Mouse (Mus musculus): ENCODE results near the gene Olfr237-ps1.
"Not testable (repeated sequence)": the region's sequence is repeated elsewhere in the genome, so short reads cannot be mapped to it uniquely, and the experiment has no call there.

The Olfr237-ps1 gene

GRCm38 (mm10) chr6:43146267-43146666 lies at the start of gene Olfr237-ps1:
Gene Olfr237-ps1 (plus strand): TSS chr6:43146567.
- DNase-seq (ENCODE audit: low read depth, low spot score) = not testable (repeated sequence)

GRCm38 (mm10) chr6:43106069-43106468 lies 40.3 kb upstream of the Olfr237-ps1 start, which contains the start of gene Olfr441:
Gene Olfr441 (plus strand): TSS chr6:43106369.
- DNase-seq (ENCODE audit: low read depth, low spot score) = not testable (repeated sequence)

- DNase-seq (ENCODE audit: low read depth, low spot score) = no peak
Observed at GRCm38 (mm10) chr6:43159502-43159901, 13.1 kb downstream of the Olfr237-ps1 start.

DNA sequence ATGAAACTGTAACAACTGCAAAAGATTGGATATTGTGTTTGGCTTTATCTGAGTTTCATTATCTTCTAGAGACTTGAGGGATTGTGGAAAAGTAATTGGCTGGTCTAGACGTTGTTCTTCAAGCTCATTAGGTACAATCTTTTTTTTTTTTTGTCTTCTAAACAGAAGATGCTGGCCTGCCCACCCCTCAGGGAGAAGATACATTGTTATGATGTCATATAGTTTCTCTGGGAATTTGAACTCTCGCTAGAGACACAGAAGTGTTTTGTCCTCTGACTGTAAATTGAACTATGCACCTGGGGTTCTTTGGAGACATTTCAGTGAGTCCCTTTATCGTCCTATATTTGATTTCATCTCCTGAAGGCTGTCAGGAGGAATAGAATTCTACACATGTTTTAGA lies 16.6 kb downstream of the Olfr237-ps1 start, which contains the start of gene Olfr437:
Gene Olfr437 (plus strand): TSS at position 301 of the 400 bp plus-strand sequence.
- no peak for DNase-seq (ENCODE audit: low read depth, low spot score)

DNA sequence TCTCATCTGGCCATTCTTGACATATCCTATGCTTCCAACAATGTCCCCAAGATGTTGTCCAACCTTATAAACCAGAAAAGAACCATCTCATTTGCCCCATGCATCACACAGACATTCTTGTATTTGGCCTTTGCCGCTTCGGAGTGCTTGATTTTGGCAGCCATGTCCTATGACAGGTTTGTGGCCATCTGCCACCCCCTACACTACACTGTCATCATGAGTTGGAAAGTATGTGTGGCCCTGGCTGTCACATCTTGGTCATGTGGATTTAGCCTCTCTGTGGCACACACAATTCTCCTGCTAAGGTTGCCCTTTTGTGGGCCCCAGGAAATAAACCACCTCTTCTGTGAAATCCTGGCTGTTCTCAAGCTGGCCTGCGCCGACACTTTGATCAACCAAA lies 20.9 kb downstream of the Olfr237-ps1 start:
- no peak for DNase-seq (ENCODE audit: low read depth, low spot score)

DNA sequence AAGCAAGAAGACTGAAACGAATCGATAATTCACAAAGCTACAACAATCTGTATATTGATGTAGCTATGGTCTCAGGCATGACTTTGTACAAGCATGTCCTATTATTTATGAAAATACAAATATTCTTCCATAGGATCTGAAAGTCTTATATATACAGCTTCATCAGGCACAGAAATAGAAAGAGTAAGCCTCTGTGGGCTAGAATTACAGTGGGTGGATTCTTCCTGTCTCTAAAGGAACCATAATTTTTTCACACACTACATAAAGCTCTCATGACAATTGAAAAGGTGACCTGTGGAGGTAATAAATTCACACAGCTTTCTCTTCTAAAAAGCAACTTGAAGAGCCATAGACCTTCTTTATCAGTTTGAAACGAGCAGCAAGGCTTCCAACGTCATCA lies 25.5 kb downstream of the Olfr237-ps1 start, which contains the start of gene Olfr13:
Gene Olfr13 (plus strand): TSS at position 301 of the 400 bp plus-strand sequence.
- no peak for DNase-seq (ENCODE audit: low read depth, low spot score)

- no peak for DNase-seq (ENCODE audit: low read depth, low spot score)
Observed at GRCm38 (mm10) chr6:43178129-43178528, 31.8 kb downstream of the Olfr237-ps1 start.

DNA sequence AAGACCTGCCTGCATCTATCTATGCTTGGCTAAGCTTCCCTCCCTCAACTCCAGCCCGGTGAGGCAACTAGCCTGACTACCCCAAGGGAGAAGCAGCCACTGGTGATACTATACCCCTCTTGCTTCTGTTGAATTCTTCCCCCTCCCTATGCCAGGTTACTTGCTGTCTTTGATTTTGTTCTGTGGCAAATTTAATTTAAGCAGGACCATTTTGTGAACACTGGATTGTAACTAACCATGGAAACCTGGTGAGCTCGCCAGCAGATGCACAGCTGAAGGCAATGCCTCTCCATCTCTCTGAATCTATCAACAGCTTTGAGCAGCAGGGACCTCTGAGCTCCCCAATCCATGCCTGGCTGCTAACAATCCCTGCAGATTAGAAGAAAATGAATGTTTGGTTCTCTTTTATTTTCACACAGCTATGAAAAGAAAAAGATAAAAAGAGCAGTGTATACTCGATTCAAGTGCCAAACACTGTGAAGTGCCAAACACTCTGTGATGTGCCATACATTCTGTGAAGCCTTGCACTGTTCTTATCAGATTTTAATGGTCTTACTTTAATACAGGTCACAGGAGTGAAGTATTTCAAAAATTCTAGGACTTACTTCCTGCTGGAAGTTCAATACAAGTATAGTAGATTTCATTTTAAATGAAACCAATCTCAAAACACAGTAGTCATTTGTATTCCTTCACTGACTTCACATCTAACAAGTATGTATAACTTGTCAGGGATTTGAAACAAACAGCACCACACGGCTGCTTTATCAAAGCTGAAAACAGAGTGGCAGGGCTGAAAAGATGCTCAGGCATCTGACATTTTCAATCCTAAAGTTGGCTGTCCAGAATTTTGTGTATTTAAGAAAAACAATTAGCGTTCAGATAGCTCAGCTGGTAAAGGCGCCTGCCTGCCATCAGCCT lies 32.5 kb downstream of the Olfr237-ps1 start:
- no peak for DNase-seq (ENCODE audit: low read depth, low spot score)

- DNase-seq (ENCODE audit: low read depth, low spot score) = no peak
Observed at GRCm38 (mm10) chr6:43190986-43191385, 44.6 kb downstream of the Olfr237-ps1 start.

DNA sequence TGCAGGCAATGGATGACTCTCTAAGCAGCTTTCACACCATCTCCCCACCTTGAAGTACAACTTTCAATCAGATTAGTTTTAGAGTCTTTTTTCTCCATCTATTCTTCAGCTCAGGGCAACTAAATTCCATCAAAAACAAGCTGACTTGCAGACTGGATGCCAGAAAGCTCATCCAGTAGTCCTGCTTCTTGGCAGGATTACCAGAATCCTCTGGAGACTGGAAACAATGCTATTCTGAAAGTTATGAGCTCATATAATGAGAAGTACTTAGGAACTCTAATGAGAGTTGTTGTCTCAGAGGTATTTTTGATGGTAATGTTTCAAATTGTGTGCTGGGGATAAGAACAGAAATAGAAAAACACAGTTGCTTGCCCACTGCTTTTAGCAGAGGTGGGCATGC lies 50.4 kb downstream of the Olfr237-ps1 start, which contains the start of gene Olfr435:
Gene Olfr435 (plus strand): TSS at position 366 of the 400 bp plus-strand sequence.
- no peak for DNase-seq (ENCODE audit: low read depth, low spot score)

- DNase-seq (ENCODE audit: low read depth, low spot score) = no peak
Observed at GRCm38 (mm10) chr6:43198094-43198493, 51.7 kb downstream of the Olfr237-ps1 start.

GRCm38 (mm10) chr6:43202786-43203185 lies 56.4 kb downstream of the Olfr237-ps1 start:
- no peak for DNase-seq (ENCODE audit: low read depth, low spot score)

DNA sequence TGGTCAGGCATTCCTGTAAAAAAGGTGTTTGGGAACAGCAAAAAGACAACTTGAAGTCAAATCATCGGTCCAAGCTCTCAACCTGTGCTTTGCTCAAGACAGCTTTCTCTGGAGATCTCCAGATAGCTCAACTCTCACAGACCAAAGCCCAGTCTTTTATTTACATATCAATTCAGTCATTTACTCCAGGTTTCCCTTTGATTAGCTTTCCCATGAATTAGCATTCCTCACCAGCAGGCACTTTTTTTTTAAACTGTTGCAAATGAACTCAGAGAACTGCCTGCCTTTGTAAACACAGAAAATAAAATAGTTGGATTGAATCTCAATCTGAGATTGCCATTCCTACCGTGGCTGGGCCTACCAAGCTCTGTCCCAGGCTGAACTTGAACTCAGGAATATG lies 59.0 kb downstream of the Olfr237-ps1 start:
- no peak for DNase-seq (ENCODE audit: low read depth, low spot score)

Measured in skeletal muscle tissue, adult 2 months (tissue).